Mouse (Mus musculus) neural tube, embryonic 14.5 days (tissue): Measurements from ENCODE around the gene Itga11. TPM values are rescaled to one million over a fixed set of nuclear protein-coding genes. Genes with fewer than 3 reads are reported as not detected.

Experiments used
- ATAC-seq: fragments of 200-750 bp; cut with Nextera tagmentation; 2 replicates; pipeline ENCODE4 v1.8.0; 2017; ENCODE audit warnings: low read depth, mild to moderate bottlenecking, moderate TSS enrichment, moderate library complexity
- H3K27ac ChIP-seq: fragments of 300-500 bp; sonication (generic); 2 replicates; pipeline ENCODE4 v1.5.1; 2014; ENCODE audit warnings: low read depth, mild to moderate bottlenecking, control low read depth, low read length, moderate library complexity, mixed read lengths
- H3K27me3 ChIP-seq: fragments of 300-500 bp; sonication (generic); 2 replicates; pipeline ENCODE4 v1.6.1; 2014; ENCODE audit warnings: low read length; ENCODE audit not compliant: control insufficient read depth, insufficient read depth
- H3K36me3 ChIP-seq: fragments of 300-500 bp; sonication (generic); 2 replicates; pipeline ENCODE4 v1.6.1; 2014; ENCODE audit warnings: low read length, mixed read lengths; ENCODE audit not compliant: control insufficient read depth, insufficient read depth
- H3K4me1 ChIP-seq: fragments of 300-500 bp; sonication (generic); 2 replicates; pipeline ENCODE4 v1.6.1; 2014; ENCODE audit warnings: low read length; ENCODE audit not compliant: control insufficient read depth, insufficient read depth
- H3K4me2 ChIP-seq: fragments of 300-500 bp; sonication (generic); 2 replicates; pipeline ENCODE4 v1.6.1; 2014; ENCODE audit warnings: mild to moderate bottlenecking, low read depth, low read length, control low read depth
- H3K4me3 ChIP-seq: fragments of 300-500 bp; sonication (generic); 2 replicates; pipeline ENCODE4 v1.5.1; 2014; ENCODE audit warnings: low read depth, low read length, control low read depth, mixed read lengths
- H3K9ac ChIP-seq: fragments of 300-500 bp; sonication (generic); replicated peaks from 2 replicates; pipeline ENCODE4 v1.6.1; 2014; ENCODE audit warnings: low read depth, mild to moderate bottlenecking, control low read depth, low read length, mixed read lengths
- H3K9me3 ChIP-seq: fragments of 300-500 bp; sonication (generic); 2 replicates; pipeline ENCODE4 v1.6.1; 2016; ENCODE audit warnings: low read length; ENCODE audit not compliant: control insufficient read depth
- WGBS: fragments of 180-500 bp; shearing (Covaris S2); extraction: QIAGEN DNeasy Blood & Tissue Kit; methylation state at CpG from one replicate; pipeline ENCODE4 v1.1.7; 2014; 5-methylcytosine and 5-hydroxymethylcytosine counted together
- polyA plus RNA-seq: library from polyadenylated mRNA; unstranded; fragments of >200 nt; fragmentation: Nextera tagmentation; extraction: Ambion mirVana; gene quantifications from 2 replicates; pipeline ENCODE4 v1.2.1, GENCODE M21; 2014

Gene Itga11
- polyA plus RNA-seq, 1 experiment from 2014 or later = 0.33 TPM

GRCm38 (mm10) chr9:62696799-62697198 is 19.2 kb downstream of the Itga11 start:
- WGBS = 91% methylated on average over 4 of the region's 4 CpGs
- H3K4me3 ChIP-seq = no peak overlapping the region
- no peak overlapping the region for H3K27ac ChIP-seq
- no peaks in the 10 kb centered on the region for H3K27me3 ChIP-seq
- H3K4me2 ChIP-seq = no peak overlapping the region
- no peaks in the 10 kb centered on the region for H3K4me1 ChIP-seq
- no peaks in the 10 kb centered on the region for H3K36me3 ChIP-seq
- H3K9ac ChIP-seq = no peak overlapping the region
- no peaks in the 10 kb centered on the region for H3K9me3 ChIP-seq
- ATAC-seq = no peak

- Histone ChIP-seq H3K4me2 (no peak overlapping the region), H3K27ac (no peak overlapping the region), H3K9me3 (no peaks in the 10 kb centered on the region), H3K4me1 (no peaks in the 10 kb centered on the region), H3K27me3 (no peaks in the 10 kb centered on the region), H3K9ac (no peak overlapping the region), H3K36me3 (no peaks in the 10 kb centered on the region), H3K4me3 (no peak overlapping the region)
- no peak for ATAC-seq
- 66% methylated on average over 4 of the region's 4 CpGs for WGBS
Observed at GRCm38 (mm10) chr9:62707267-62707666, 29.6 kb downstream of the Itga11 start.

GRCm38 (mm10) chr9:62707870-62708269 is 30.2 kb downstream of the Itga11 start:
- Histone ChIP-seq H3K4me2 (no peak overlapping the region), H3K4me1 (no peaks in the 10 kb centered on the region), H3K27ac (no peak overlapping the region), H3K27me3 (no peaks in the 10 kb centered on the region), H3K9ac (no peak overlapping the region), H3K4me3 (no peak overlapping the region), H3K9me3 (no peaks in the 10 kb centered on the region), H3K36me3 (no peaks in the 10 kb centered on the region)
- 58% methylated on average over 6 of the region's 6 CpGs for WGBS
- ATAC-seq = no peak

GRCm38 (mm10) chr9:62709983-62710382 is 32.4 kb downstream of the Itga11 start:
- no peaks in the 10 kb centered on the region for H3K27me3 ChIP-seq
- no peak for ATAC-seq
- WGBS = 92% methylated on average over 5 of the region's 5 CpGs
- H3K4me3 ChIP-seq = no peak overlapping the region
- H3K4me2 ChIP-seq = no peak overlapping the region
- H3K4me1 ChIP-seq = no peaks in the 10 kb centered on the region
- no peaks in the 10 kb centered on the region for H3K36me3 ChIP-seq
- H3K27ac ChIP-seq = no peak overlapping the region
- H3K9ac ChIP-seq = no peak overlapping the region
- H3K9me3 ChIP-seq = no peaks in the 10 kb centered on the region

GRCm38 (mm10) chr9:62712374-62712773 is 34.7 kb downstream of the Itga11 start:
- no peak for ATAC-seq
- Histone ChIP-seq H3K4me3 (no peak overlapping the region), H3K27me3 (no peaks in the 10 kb centered on the region), H3K36me3 (no peaks in the 10 kb centered on the region), H3K9ac (no peak overlapping the region), H3K4me2 (no peak overlapping the region), H3K4me1 (no peaks in the 10 kb centered on the region), H3K9me3 (no peaks in the 10 kb centered on the region), H3K27ac (no peak overlapping the region)
- WGBS = 74% methylated on average over 6 of the region's 6 CpGs

DNA sequence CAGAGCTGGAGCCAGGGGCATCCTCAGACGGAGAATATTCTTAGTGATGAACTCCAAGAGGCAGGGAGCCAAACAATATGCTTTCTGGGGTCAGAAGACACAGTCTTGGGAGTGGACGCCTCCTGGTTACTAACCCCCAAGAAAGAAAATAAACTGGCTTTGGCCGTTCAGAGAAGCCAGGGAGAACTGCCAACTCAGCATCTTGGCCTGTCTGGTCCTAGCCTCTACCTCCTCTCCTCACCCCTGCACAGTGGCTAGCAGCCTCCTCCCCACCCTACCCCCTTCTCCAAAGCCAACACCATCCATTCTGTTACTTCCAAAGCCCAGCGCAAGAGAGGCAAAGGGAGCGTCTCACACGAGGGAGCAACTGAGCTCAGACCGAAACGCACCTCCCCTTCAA is 35.4 kb downstream of the Itga11 start:
- H3K27me3 ChIP-seq = no peaks in the 10 kb centered on the region
- H3K9ac ChIP-seq = no peak overlapping the region
- no peaks in the 10 kb centered on the region for H3K36me3 ChIP-seq
- WGBS = 78% methylated on average over 8 of the region's 8 CpGs
- no peak for ATAC-seq
- 0 out of 2 replicates have a peak, but pooled peaks cover 3% of the 10 kb centered on the region for H3K4me1 ChIP-seq
- no peak overlapping the region for H3K4me3 ChIP-seq
- H3K27ac ChIP-seq = no peak overlapping the region
- no peaks in the 10 kb centered on the region for H3K9me3 ChIP-seq
- H3K4me2 ChIP-seq = no peak overlapping the region

GRCm38 (mm10) chr9:62714336-62714735 is 36.7 kb downstream of the Itga11 start:
- Histone ChIP-seq H3K9ac (no peak overlapping the region), H3K27ac (no peak overlapping the region), H3K27me3 (no peaks in the 10 kb centered on the region), H3K4me1 (0 out of 2 replicates have a peak, but pooled peaks cover 3% of the 10 kb centered on the region), H3K4me2 (no peak overlapping the region), H3K4me3 (no peak overlapping the region), H3K36me3 (no peaks in the 10 kb centered on the region), H3K9me3 (no peaks in the 10 kb centered on the region)
- ATAC-seq = no peak
- 46% methylated on average over 3 of the region's 3 CpGs for WGBS

- Histone ChIP-seq H3K36me3 (no peaks in the 10 kb centered on the region), H3K9me3 (no peaks in the 10 kb centered on the region), H3K27ac (no peak overlapping the region), H3K9ac (no peak overlapping the region), H3K4me1 (0 out of 2 replicates have a peak, but pooled peaks cover 3% of the 10 kb centered on the region), H3K27me3 (no peaks in the 10 kb centered on the region), H3K4me3 (no peak overlapping the region), H3K4me2 (no peak overlapping the region)
- ATAC-seq = no peak
- 51% methylated on average over 8 of the region's 8 CpGs for WGBS
Observed at GRCm38 (mm10) chr9:62717982-62718381, 40.4 kb downstream of the Itga11 start.

DNA sequence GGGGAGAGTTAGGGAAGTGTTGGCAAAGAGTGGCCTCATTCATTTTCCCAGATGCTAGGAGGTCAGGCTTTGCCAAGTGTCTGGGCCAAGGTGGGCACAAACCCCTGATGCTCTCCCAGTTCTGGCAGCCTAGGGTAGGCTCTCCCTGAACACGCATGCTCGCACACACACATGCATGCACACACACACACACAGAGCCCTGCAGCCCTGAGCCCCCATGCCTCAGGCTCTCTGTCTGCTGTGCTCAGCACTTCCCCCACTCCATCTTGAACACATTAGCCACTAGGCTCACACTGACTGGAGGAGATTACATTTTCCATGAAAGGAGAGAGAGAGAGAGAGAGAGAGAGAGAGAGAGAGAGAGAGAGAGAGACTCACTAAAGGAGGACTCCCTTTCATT is 44.2 kb downstream of the Itga11 start:
- Histone ChIP-seq H3K27ac (no peak overlapping the region), H3K36me3 (no peaks in the 10 kb centered on the region), H3K27me3 (no peaks in the 10 kb centered on the region), H3K9ac (no peak overlapping the region), H3K4me2 (no peak overlapping the region), H3K4me3 (no peak overlapping the region), H3K4me1 (0 out of 2 replicates have a peak, but pooled peaks cover 3% of the 10 kb centered on the region), H3K9me3 (no peaks in the 10 kb centered on the region)
- WGBS = 77% methylated on average over 2 of the region's 2 CpGs
- ATAC-seq = no peak
